Comparison of ENCODE assay signal across 9 mouse cellular contexts in genomic region chr1:131613361-131614133, GRCm38 (mm10). TPM values are rescaled to one million over a fixed set of nuclear protein-coding genes. Genes with fewer than 3 reads are reported as not detected.
DNase-seq lines count a peak whose midpoint lies in the region; ATAC-seq and TF ChIP-seq lines count a peak whose summit lies in the region.
"Had no signal": no experiment of that assay in that cellular context is flagged by ENCODE, and none has a peak within 500 bp of the region (broad histone marks: within the 10 kb centered on the region; RNA-seq: fewer than 3 reads in every experiment).

No protein-coding gene starts in this region.

- H3K27ac ChIP-seq in CH12.LX (ENCODE audit: insufficient read depth, low read depth): no peak overlapping the region
- H3K27ac ChIP-seq in embryonic facial prominence, embryonic 15.5 days (replicated peaks): no peak overlapping the region
- H3K27ac ChIP-seq in heart, embryonic 10.5 days: no peak overlapping the region
- peak overlapping the region; percentile 31; the same call in 1 of the 2 replicates for H3K27ac ChIP-seq in liver, embryonic 15.5 days (replicated peaks)
- H3K27ac ChIP-seq: neural tube, embryonic 12.5 days had no signal

- TF ChIP-seq EP300 in CH12.LX (IDR thresholded peaks at IDR 0.05; ENCODE audit: low read length): no peak

- dilution Hi-C loops in CH12.LX (cut with MboI; ENCODE audit: extremely low pct_ligation_motif_present, extremely low pct_unique_long_range_greater_than_20kb, low sequenced_read_pairs): loop anchor here (25.0 kb wide), 1 partner anchor 249 kb away; the partner anchor contains the start of gene Rab29

- DNase-seq in CH12.LX (ENCODE audit: extremely low read depth): peak; percentile 93
- DNase-seq in adrenal gland, postnatal 25 days: peak; percentile 77
- DNase-seq in heart, embryonic 10.5 days (ENCODE audit: low spot score): peak; percentile 89
- peak; percentile 83 to 92 for DNase-seq in kidney, postnatal 25 days
- DNase-seq in retina, adult 2 months (ENCODE audit: low read depth, low spot score): peak; percentile 29
- peak; percentile 88 for DNase-seq in thymus, postnatal 14 days

- no peak for TF ChIP-seq POLR2A in CH12.LX (IDR thresholded peaks at IDR 0.05; ENCODE audit: low read depth, low read length)

- H3K4me1 ChIP-seq in CH12.LX (ENCODE audit: control insufficient read depth in 1 of 2, insufficient read depth in 2 of 2): peaks cover 0 to 26% of the 10 kb centered on the region in 2 experiments; a peak in 2 of 4 replicates
- no peaks in the 10 kb centered on the region for H3K4me1 ChIP-seq in embryonic facial prominence, embryonic 15.5 days
- peaks cover 15% of the 10 kb centered on the region; the same call in 1 of the 2 replicates for H3K4me1 ChIP-seq in heart, embryonic 10.5 days
- peaks cover 51% of the 10 kb centered on the region for H3K4me1 ChIP-seq in liver, embryonic 15.5 days (replicated peaks)
- H3K4me1 ChIP-seq: neural tube, embryonic 12.5 days had no signal

- WGBS in embryonic facial prominence, embryonic 15.5 days: 75% methylated on average over 16 of the region's 16 CpGs
- 77% methylated on average over 16 of the region's 16 CpGs for WGBS in heart, embryonic 10.5 days
- WGBS in liver, embryonic 15.5 days (ENCODE audit: insufficient replicate concordance): 59% methylated on average over 16 of the region's 16 CpGs

- H3K36me3 ChIP-seq in CH12.LX (replicated peaks in 1 of 2; ENCODE audit: control insufficient read depth in 1 of 2, insufficient read depth in 1 of 2, low read length in 1 of 2): no peaks in the 10 kb centered on the region
- no peaks in the 10 kb centered on the region for H3K36me3 ChIP-seq in embryonic facial prominence, embryonic 15.5 days
- H3K36me3 ChIP-seq in heart, embryonic 10.5 days: no peaks in the 10 kb centered on the region
- H3K36me3 ChIP-seq in liver, embryonic 15.5 days (replicated peaks): no peaks in the 10 kb centered on the region
- H3K36me3 ChIP-seq: neural tube, embryonic 12.5 days had no signal

- no peaks in the 10 kb centered on the region for H3K79me2 ChIP-seq in CH12.LX (replicated peaks; ENCODE audit: control insufficient read depth, extremely low read depth, insufficient read depth, poor library complexity, severe bottlenecking)

- peak overlapping the region; percentile 34; the same call in 1 of the 2 replicates for H3K9ac ChIP-seq in CH12.LX (ENCODE audit: insufficient read depth, low read depth)
- H3K9ac ChIP-seq in embryonic facial prominence, embryonic 15.5 days: no peak overlapping the region
- no peak overlapping the region for H3K9ac ChIP-seq in liver, embryonic 15.5 days
- H3K9ac ChIP-seq: neural tube, embryonic 12.5 days had no signal

- in situ Hi-C loops in CH12.LX (cut with MboI; ENCODE audit: low pct_ligation_motif_present, low pct_unique_long_range_greater_than_20kb, low sequenced_read_pairs): loop anchor here (5.0 to 10.0 kb wide), 2 partner anchors 44 to 151 kb away; no protein-coding TSS in a partner anchor

- H3K4me3 ChIP-seq in CH12.LX (replicated peaks in 1 of 3; ENCODE audit: low read depth in 2 of 3, low read length in 2 of 3, poor library complexity in 1 of 3): peak overlapping the region; percentile 9 to 35 (median 31)
- H3K4me3 ChIP-seq in embryonic facial prominence, embryonic 15.5 days (replicated peaks): no peak overlapping the region
- H3K4me3 ChIP-seq in heart, embryonic 10.5 days: no peak overlapping the region
- H3K4me3 ChIP-seq in liver, embryonic 15.5 days (replicated peaks): no peak overlapping the region
- H3K4me3 ChIP-seq: neural tube, embryonic 12.5 days had no signal

- TF ChIP-seq CTCF in CH12.LX (conservative IDR thresholded peaks at IDR 0.05 in 1 of 2, IDR thresholded peaks at IDR 0.05 in 1 of 2; ENCODE audit: low read depth in 2 of 2, low read length in 2 of 2): peak; percentile 40 to 94; a peak in 3 of 4 replicates

- H3K9me3 ChIP-seq in CH12.LX (replicated peaks; ENCODE audit: low read length): no peaks in the 10 kb centered on the region
- no peaks in the 10 kb centered on the region for H3K9me3 ChIP-seq in embryonic facial prominence, embryonic 15.5 days (replicated peaks)
- H3K9me3 ChIP-seq in heart, embryonic 10.5 days: no peaks in the 10 kb centered on the region
- no peaks in the 10 kb centered on the region for H3K9me3 ChIP-seq in liver, embryonic 15.5 days (replicated peaks)
- H3K9me3 ChIP-seq: neural tube, embryonic 12.5 days had no signal

- H3K27me3 ChIP-seq in CH12.LX (replicated peaks): no peaks in the 10 kb centered on the region
- H3K27me3 ChIP-seq in embryonic facial prominence, embryonic 15.5 days: no peaks in the 10 kb centered on the region
- peaks cover 4% of the 10 kb centered on the region; the same call in 1 of the 2 replicates for H3K27me3 ChIP-seq in heart, embryonic 10.5 days (ENCODE audit: insufficient read depth, poor library complexity, severe bottlenecking)
- H3K27me3 ChIP-seq in liver, embryonic 15.5 days: peaks cover 3% of the 10 kb centered on the region; the same call in 1 of the 2 replicates
- H3K27me3 ChIP-seq: neural tube, embryonic 12.5 days had no signal

- peak; percentile 73 for ATAC-seq in embryonic facial prominence, embryonic 15.5 days (ENCODE audit: insufficient number of reproducible peaks, low FRiP score, low TSS enrichment, low read depth)
- peak; percentile 81 for ATAC-seq in liver, embryonic 15.5 days (ENCODE audit: insufficient read depth)

- TF ChIP-seq RAD21 in CH12.LX (IDR thresholded peaks at IDR 0.05; ENCODE audit: low read depth, low read length): peak; percentile 87

- peak overlapping the region; percentile 88 for H3K4me2 ChIP-seq in CH12.LX (ENCODE audit: insufficient read depth, low read depth, poor library complexity, severe bottlenecking)
- no peak overlapping the region for H3K4me2 ChIP-seq in embryonic facial prominence, embryonic 15.5 days (replicated peaks)
- H3K4me2 ChIP-seq in liver, embryonic 15.5 days: peak overlapping the region; percentile 33
- H3K4me2 ChIP-seq: neural tube, embryonic 12.5 days had no signal

TF ChIP-seq in CH12.LX, 34 proteins besides CTCF, POLR2A, EP300 and RAD21 (continues in another document):
- TF ChIP-seq NELFE (IDR thresholded peaks at IDR 0.05; ENCODE audit: low read depth, low read length): no peak
- peak; percentile 39; the same call in 1 of the 2 replicates for TF ChIP-seq CHD2 (IDR thresholded peaks at IDR 0.05; ENCODE audit: low read length)
- peak; percentile 70 for TF ChIP-seq NRF1 (IDR thresholded peaks at IDR 0.05; ENCODE audit: low read depth, low read length)
- TF ChIP-seq IRF4 (IDR thresholded peaks at IDR 0.05; ENCODE audit: low read depth, low read length): peak; percentile 77
- TF ChIP-seq MAX (IDR thresholded peaks at IDR 0.05; ENCODE audit: low read length): no peak
- TF ChIP-seq USF2 (conservative IDR thresholded peaks at IDR 0.05; ENCODE audit: low read depth, low read length): no peak
- no peak for TF ChIP-seq BHLHE40 (IDR thresholded peaks at IDR 0.05; ENCODE audit: low read depth, low read length)
- no peak for TF ChIP-seq RCOR1 (conservative IDR thresholded peaks at IDR 0.05; ENCODE audit: low read depth, low read length)
- no peak for TF ChIP-seq USF1 (IDR thresholded peaks at IDR 0.05; ENCODE audit: low read depth, low read length)
- TF ChIP-seq MXI1 (IDR thresholded peaks at IDR 0.05; ENCODE audit: low read depth, low read length): peak; percentile 32; the same call in 1 of the 2 replicates
- no peak for TF ChIP-seq ZMIZ1 (IDR thresholded peaks at IDR 0.05; ENCODE audit: low read depth, low read length)
- TF ChIP-seq CHD1 (IDR thresholded peaks at IDR 0.05; ENCODE audit: low read depth, low read length): no peak
- peak; percentile 52; the same call in 1 of the 2 replicates for TF ChIP-seq TCF12 (IDR thresholded peaks at IDR 0.05; ENCODE audit: low read depth, low read length)
- TF ChIP-seq SIN3A (IDR thresholded peaks at IDR 0.05; ENCODE audit: low read length): peak; percentile 54
- peak; percentile 94 for TF ChIP-seq SMC3 (IDR thresholded peaks at IDR 0.05; ENCODE audit: low read depth, low read length)
- no peak for TF ChIP-seq MYC (IDR thresholded peaks at IDR 0.05; ENCODE audit: low read depth, low read length)
- peak; percentile 48; the same call in 1 of the 2 replicates for TF ChIP-seq ZC3H11A (IDR thresholded peaks at IDR 0.05; ENCODE audit: low read depth, low read length)
- peak; percentile 99 for TF ChIP-seq ZNF384 (IDR thresholded peaks at IDR 0.05; ENCODE audit: low read depth, low read length)
- TF ChIP-seq TBP (conservative IDR thresholded peaks at IDR 0.05; ENCODE audit: low read depth, low read length): no peak
- TF ChIP-seq JUN (IDR thresholded peaks at IDR 0.05; ENCODE audit: insufficient read depth, low read depth, low read length): no peak
- no peak for TF ChIP-seq MAFK (IDR thresholded peaks at IDR 0.05; ENCODE audit: insufficient replicate concordance, low read length)
- no peak for TF ChIP-seq GABPA (IDR thresholded peaks at IDR 0.05; ENCODE audit: insufficient replicate concordance, low read depth, low read length)
- TF ChIP-seq ETS1 (conservative IDR thresholded peaks at IDR 0.05; ENCODE audit: low read depth, low read length): 0 out of 2 replicates have a peak, but pooled peaks have one; percentile 9
- no peak for TF ChIP-seq JUND (conservative IDR thresholded peaks at IDR 0.05; ENCODE audit: low read depth, low read length)
- TF ChIP-seq ELF1 (IDR thresholded peaks at IDR 0.05; ENCODE audit: low read depth, low read length): peak; percentile 37; the same call in 1 of the 2 replicates
- TF ChIP-seq KAT2A (IDR thresholded peaks at IDR 0.05; ENCODE audit: insufficient replicate concordance, low read length): no peak

RNA-seq across cellular contexts. Expression of gene Avpr1b, which starts 14.5 kb away (rescaled TPM):
- total RNA-seq in CH12.LX (2012; rRNA removed): 0.04 and 0.08 TPM in 2 replicates
- total RNA-seq in CH12.LX (2014; rRNA removed): not detected in 2 replicates
- not detected in 2 replicates for polyA plus RNA-seq in CH12.LX (2012; ENCODE audit: insufficient read length, low read depth)
- total RNA-seq in adrenal gland, postnatal 25 days (2021): not detected in 2 replicates
- not detected in 2 replicates for polyA plus RNA-seq in embryonic facial prominence, embryonic 15.5 days (2015; fragmentation: Nextera tagmentation; extraction: Ambion mirVana)
- not detected in 2 replicates for polyA plus RNA-seq in heart, embryonic 10.5 days (2016; fragmentation: Nextera tagmentation; extraction: Ambion mirVana)
- not detected in 2 replicates for polyA plus RNA-seq in liver, embryonic 15.5 days (2015; fragmentation: Nextera tagmentation; extraction: Ambion mirVana)
- polyA plus RNA-seq: neural tube, embryonic 12.5 days had no signal

RNA-seq across cellular contexts. Expression of gene Ctse, which starts 24.6 kb away (rescaled TPM):
- total RNA-seq in CH12.LX (2012; rRNA removed) (1.4 and 1.9 TPM in 2 replicates), CH12.LX (2014; rRNA removed) (1.6 and 1.7 TPM in 2 replicates)
- 11.6 TPM in 2 replicates for polyA plus RNA-seq in CH12.LX (2012; ENCODE audit: insufficient read length, low read depth)
- total RNA-seq in adrenal gland, postnatal 25 days (2021): 0.43 and 0.52 TPM in 2 replicates
- polyA plus RNA-seq in embryonic facial prominence, embryonic 15.5 days (2015; fragmentation: Nextera tagmentation; extraction: Ambion mirVana): 1.1 and 1.3 TPM in 2 replicates
- 0.07 and 0.21 TPM in 2 replicates for polyA plus RNA-seq in heart, embryonic 10.5 days (2016; fragmentation: Nextera tagmentation; extraction: Ambion mirVana)
- 25.2 and 29.9 TPM in 2 replicates for polyA plus RNA-seq in liver, embryonic 15.5 days (2015; fragmentation: Nextera tagmentation; extraction: Ambion mirVana)

Comparison
In these comparisons a context has a peak if more than half of its experiments do, and no peak if none do; other contexts are left out.
1. DNase-seq: peak in every context shown above with its lines; median percentile 93 in CH12.LX; 89 in heart, embryonic 10.5 days; 88 in thymus, postnatal 14 days; 88 in kidney, postnatal 25 days; 77 in adrenal gland, postnatal 25 days; 29 in retina, adult 2 months.
2. H3K4me3 ChIP-seq: peak in CH12.LX (3 of 3); none in embryonic facial prominence, embryonic 15.5 days (single experiment), heart, embryonic 10.5 days (single experiment) and liver, embryonic 15.5 days (single experiment).